Mouse (Mus musculus) liver, embryonic 14.5 days (tissue): ENCODE measurements at regions not wholly inside any gene's neighbourhood (a gene's known extent, or its start where the extent isn't known, plus 50 kb on each side); places are given as distances from the start of the nearest gene placed in this dataset.

Experiments used
- ATAC-seq: fragments of 200-750 bp; cut with Nextera tagmentation; 2 replicates; pipeline ENCODE4 v1.8.0; 2017; ENCODE audit warnings: moderate number of reproducible peaks, mild to moderate bottlenecking, moderate library complexity; ENCODE audit not compliant: insufficient read depth
- DNase-seq, 3 experiments: peaks; one replicate each; pipeline ENCODE4 v3.0.0-alpha.2; 2012 to 2013; ENCODE audit warnings: low read depth in 3 of 3, low spot score in 3 of 3
- H3K27ac ChIP-seq: fragments of 300-500 bp; sonication (generic); 2 replicates; pipeline ENCODE4 v1.5.1; 2014; ENCODE audit warnings: moderate library complexity, mild to moderate bottlenecking, control low read depth, inconsistent platforms
- H3K27me3 ChIP-seq: fragments of 300-500 bp; sonication (generic); 2 replicates; pipeline ENCODE4 v1.6.1; 2014; ENCODE audit warnings: mild to moderate bottlenecking, low read length, moderate library complexity; ENCODE audit not compliant: control insufficient read depth, insufficient read depth
- H3K36me3 ChIP-seq: fragments of 300-500 bp; sonication (generic); replicated peaks from 2 replicates; pipeline ENCODE4 v1.6.1; 2014; ENCODE audit warnings: low read depth; ENCODE audit not compliant: control insufficient read depth, insufficient read depth
- H3K4me1 ChIP-seq, 2 experiments: fragments of 200-500 bp in 1 of 2; fragments of 300-500 bp in 1 of 2; sonication (generic) in 1 of 2; replicated peaks; 2 replicates each; pipeline ENCODE4 v1.6.1; 2012 to 2014; ENCODE audit warnings: antibody characterized with exemption in 1 of 2, inconsistent platforms in 1 of 2, low read length in 1 of 2; ENCODE audit not compliant: control insufficient read depth in 2 of 2, insufficient read depth in 2 of 2
- H3K4me2 ChIP-seq: fragments of 300-500 bp; sonication (generic); 2 replicates; pipeline ENCODE4 v1.6.1; 2014; ENCODE audit warnings: low read depth, mild to moderate bottlenecking, control low read depth, moderate library complexity
- H3K4me3 ChIP-seq, 2 experiments: fragments of 200-500 bp in 1 of 2; fragments of 300-500 bp in 1 of 2; sonication (generic) in 1 of 2; 2 replicates each; pipeline ENCODE4 v1.5.1; 2012 to 2014; ENCODE audit warnings: low read depth in 2 of 2, low read length in 2 of 2, mild to moderate bottlenecking in 2 of 2, control low read depth in 1 of 2, inconsistent platforms in 1 of 2, moderate library complexity in 1 of 2; ENCODE audit not compliant: insufficient read depth in 1 of 2
- H3K9ac ChIP-seq: fragments of 300-500 bp; sonication (generic); replicated peaks from 2 replicates; pipeline ENCODE4 v1.6.1; 2014; ENCODE audit warnings: mild to moderate bottlenecking, control low read depth, moderate library complexity
- H3K9me3 ChIP-seq: fragments of 300-500 bp; sonication (generic); 2 replicates; pipeline ENCODE4 v1.6.1; 2016; ENCODE audit warnings: low read length, mixed read lengths; ENCODE audit not compliant: control insufficient read depth
- CTCF ChIP-seq: IDR thresholded peaks from 2 replicates; pipeline ENCODE4 v1.5.1; 2016; ENCODE audit warnings: antibody characterized with exemption, low read depth, control low read depth
- EP300 ChIP-seq: IDR thresholded peaks from 2 replicates; pipeline ENCODE4 v1.6.1; 2016; ENCODE audit warnings: antibody characterized with exemption, low read depth
- WGBS: fragments of 180-500 bp; shearing (Covaris S2); extraction: QIAGEN DNeasy Blood & Tissue Kit; methylation state at CpG from one replicate; pipeline ENCODE4 v1.1.7; 2014; ENCODE audit not compliant: insufficient replicate concordance; 5-methylcytosine and 5-hydroxymethylcytosine counted together

GRCm38 (mm10) chr11:33028920-33029319 lies 118.3 kb downstream of the Fgf18 start:
- Histone ChIP-seq H3K4me3 (no peak overlapping the region), H3K4me1 (no peaks in the 10 kb centered on the region), H3K36me3 (no peaks in the 10 kb centered on the region), H3K4me2 (no peak overlapping the region), H3K27me3 (no peaks in the 10 kb centered on the region), H3K9me3 (no peaks in the 10 kb centered on the region), H3K27ac (no peak overlapping the region), H3K9ac (no peak overlapping the region)
- ATAC-seq = no peak
- TF ChIP-seq CTCF (peak; percentile 76), EP300 (no peak)
- peak in 1 of 3 experiments; percentile 1 for DNase-seq

DNA sequence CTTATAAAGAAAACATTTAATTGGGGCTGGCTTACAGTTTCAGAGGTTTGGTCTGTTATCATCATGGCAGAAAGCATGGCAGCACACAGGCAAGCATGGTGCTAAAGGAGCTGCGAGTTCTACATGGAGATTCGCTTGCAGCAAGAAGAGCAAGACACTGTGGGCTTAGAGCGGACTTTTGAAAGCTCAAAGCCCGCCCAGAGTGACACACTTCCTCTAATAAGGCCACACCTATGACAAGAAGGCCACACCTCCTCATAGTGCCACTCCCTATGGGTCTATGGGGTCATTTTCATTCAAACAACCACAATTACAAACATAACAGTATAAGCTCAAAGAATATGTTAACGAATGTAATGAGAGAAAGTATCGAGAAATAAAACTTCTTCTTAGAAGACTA lies 120.1 kb downstream of the Fgf18 start:
- no peak overlapping the region for H3K9ac ChIP-seq
- H3K27me3 ChIP-seq = no peaks in the 10 kb centered on the region
- no peaks in the 10 kb centered on the region for H3K36me3 ChIP-seq
- H3K4me1 ChIP-seq = no peaks in the 10 kb centered on the region
- H3K27ac ChIP-seq = no peak overlapping the region
- no peak overlapping the region for H3K4me3 ChIP-seq
- no peaks in the 10 kb centered on the region for H3K9me3 ChIP-seq
- no peak for ATAC-seq
- DNase-seq = no peak
- 69% methylated on average over 6 of the region's 6 CpGs for WGBS
- no peak overlapping the region for H3K4me2 ChIP-seq
- TF ChIP-seq CTCF (no peak), EP300 (no peak)

GRCm38 (mm10) chr11:33013229-33014185 lies 133.7 kb downstream of the Fgf18 start:
- no peak for ATAC-seq

GRCm38 (mm10) chr11:33012384-33013160 lies 134.6 kb downstream of the Fgf18 start:
- Histone ChIP-seq H3K4me3 (no peak overlapping the region), H3K27me3 (no peaks in the 10 kb centered on the region), H3K36me3 (no peaks in the 10 kb centered on the region), H3K4me2 (no peak overlapping the region), H3K4me1 (no peaks in the 10 kb centered on the region), H3K27ac (no peak overlapping the region), H3K9ac (no peak overlapping the region), H3K9me3 (no peaks in the 10 kb centered on the region)
- no peak for ATAC-seq
- DNase-seq = no peak
- no peak for TF ChIP-seq CTCF
- TF ChIP-seq EP300 = no peak
- 60% methylated on average over 14 of the region's 14 CpGs for WGBS

More at GRCm38 (mm10) chr11:33013229-33014185, 133.7 kb downstream of the Fgf18 start:
- Histone ChIP-seq H3K4me3 (no peak overlapping the region), H3K36me3 (no peaks in the 10 kb centered on the region), H3K4me1 (no peaks in the 10 kb centered on the region), H3K4me2 (no peak overlapping the region), H3K27me3 (no peaks in the 10 kb centered on the region), H3K9me3 (no peaks in the 10 kb centered on the region), H3K27ac (no peak overlapping the region), H3K9ac (no peak overlapping the region)
- TF ChIP-seq EP300 (no peak), CTCF (no peak)
- WGBS = 65% methylated on average over 17 of the region's 17 CpGs
- DNase-seq = no peak

DNA sequence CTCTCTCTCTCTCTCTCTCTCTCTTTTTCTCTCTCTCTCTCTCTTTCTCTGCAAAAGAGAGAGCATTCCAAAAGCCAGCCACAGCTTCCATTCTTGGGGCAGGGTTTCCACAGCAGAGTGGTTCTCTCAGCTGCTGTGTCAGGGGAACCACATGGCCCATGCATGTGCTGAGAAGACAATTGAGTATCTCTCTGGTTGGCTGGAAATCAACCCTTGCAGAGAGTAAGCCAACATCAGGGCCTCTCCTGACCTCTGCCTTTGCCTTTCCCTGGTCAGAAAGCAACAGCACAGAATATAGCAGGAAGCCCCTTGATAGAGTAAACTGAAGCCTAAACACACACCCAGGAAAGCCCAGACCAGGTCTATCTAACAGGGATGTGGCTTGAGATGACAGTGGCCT lies 138.6 kb downstream of the Fgf18 start:
- TF ChIP-seq EP300 (no peak), CTCF (no peak)
- Histone ChIP-seq H3K4me2 (no peak overlapping the region), H3K27me3 (no peaks in the 10 kb centered on the region), H3K36me3 (no peaks in the 10 kb centered on the region), H3K27ac (no peak overlapping the region), H3K9ac (no peak overlapping the region), H3K4me3 (no peak overlapping the region), H3K4me1 (no peaks in the 10 kb centered on the region), H3K9me3 (no peaks in the 10 kb centered on the region)
- ATAC-seq = no peak
- DNase-seq = no peak
